Mouse (Mus musculus) small intestine, adult 2 months (tissue): ENCODE data around the gene Lsm11.

Experiments
- CTCF ChIP-seq: fragments of 200-500 bp; IDR thresholded peaks from 2 replicates; pipeline ENCODE4 v1.5.1; 2012; ENCODE audit warnings: low read depth, mild to moderate bottlenecking, control low read depth, inconsistent platforms, low read length, moderate library complexity, mixed read lengths; ENCODE audit not compliant: insufficient replicate concordance, insufficient read length; ENCODE audit errors: extremely low read depth
- POLR2A ChIP-seq: fragments of 200-500 bp; IDR thresholded peaks from 2 replicates; pipeline ENCODE4 v1.6.1; 2012; ENCODE audit warnings: low read depth, mild to moderate bottlenecking, control low read depth, inconsistent platforms, low read length, moderate library complexity

GRCm38 (mm10) chr11:45943108-45943705, 1.5 kb downstream of the Lsm11 start:
- no peak for TF ChIP-seq CTCF
- no peak for TF ChIP-seq POLR2A
